Mouse (Mus musculus): ENCODE results near the gene Mdc1. TPM values are rescaled to one million over a fixed set of nuclear protein-coding genes. Genes with fewer than 3 reads are reported as not detected.

Mdc1 gene
- polyA plus RNA-seq, 1 experiment from 2014 or later, result 12.7 TPM

DNA sequence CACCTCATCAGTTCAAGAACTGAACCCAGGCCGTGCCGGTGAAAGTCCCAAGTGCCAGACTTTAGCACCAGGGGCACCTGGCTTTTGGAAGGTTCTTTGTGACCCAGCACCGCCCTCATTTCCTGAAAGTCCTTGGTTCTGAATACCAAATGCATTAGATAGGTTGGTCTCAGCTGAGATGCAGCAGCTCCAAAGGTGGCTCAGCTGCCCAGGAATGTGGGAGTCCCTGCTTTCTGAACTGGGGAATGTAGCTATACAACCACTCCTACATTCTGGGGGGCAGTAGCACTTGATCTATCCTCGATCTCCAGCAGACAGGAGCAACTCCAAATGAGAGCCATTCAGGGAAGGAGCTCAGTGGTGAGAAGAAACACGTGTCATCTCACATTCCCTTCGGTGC, 28.6 kb upstream of the Mdc1 start:
- Histone ChIP-seq H3K4me2 (replicated peaks) (no peak overlapping the region), H3K27me3 (peaks cover 5% of the 10 kb centered on the region; the same call in 1 of the 2 replicates), H3K9ac (replicated peaks) (no peak overlapping the region), H3K27ac (no peak overlapping the region), H3K4me1 (replicated peaks) (no peaks in the 10 kb centered on the region), H3K9me3 (no peaks in the 10 kb centered on the region), H3K36me3 (no peaks in the 10 kb centered on the region), H3K4me3 (replicated peaks) (no peak overlapping the region)
- ATAC-seq, result no peak
- 79% methylated on average over 6 of the region's 6 CpGs for WGBS

GRCm38 (mm10) chr17:35813245-35813647, 28.1 kb upstream of the Mdc1 start:
- Histone ChIP-seq H3K9me3 (no peaks in the 10 kb centered on the region), H3K36me3 (no peaks in the 10 kb centered on the region), H3K27ac (no peak overlapping the region), H3K4me3 (replicated peaks) (no peak overlapping the region), H3K9ac (replicated peaks) (no peak overlapping the region), H3K4me2 (replicated peaks) (no peak overlapping the region), H3K4me1 (replicated peaks) (no peaks in the 10 kb centered on the region), H3K27me3 (peaks cover 5% of the 10 kb centered on the region; the same call in 1 of the 2 replicates)
- WGBS, result 62% methylated on average over 7 of the region's 7 CpGs
- ATAC-seq, result peak; percentile 69

DNA sequence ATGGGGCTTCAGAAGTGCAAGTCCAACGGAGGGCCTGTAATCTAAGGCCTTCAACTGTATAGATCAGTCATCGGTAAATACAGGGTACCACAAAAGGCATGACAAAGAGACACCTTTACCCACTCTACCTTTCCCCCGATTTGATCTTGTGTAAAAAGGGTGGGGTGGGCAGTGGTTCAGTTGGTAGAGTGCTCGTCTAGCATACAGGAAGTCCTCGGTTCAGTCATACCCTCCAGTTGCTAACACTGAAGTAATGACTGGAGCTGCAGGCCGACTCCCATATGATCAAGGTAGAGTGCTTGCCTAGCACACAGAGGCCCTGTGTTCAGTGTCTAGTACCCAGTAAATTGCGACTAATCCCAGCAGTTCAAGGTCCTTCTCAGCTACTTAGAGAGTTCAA, 27.7 kb upstream of the Mdc1 start:
- Histone ChIP-seq H3K9ac (replicated peaks) (no peak overlapping the region), H3K27ac (no peak overlapping the region), H3K27me3 (peaks cover 5% of the 10 kb centered on the region; the same call in 1 of the 2 replicates), H3K9me3 (no peaks in the 10 kb centered on the region), H3K4me1 (replicated peaks) (no peaks in the 10 kb centered on the region), H3K4me3 (replicated peaks) (no peak overlapping the region), H3K4me2 (replicated peaks) (no peak overlapping the region), H3K36me3 (no peaks in the 10 kb centered on the region)
- ATAC-seq, result no peak
- WGBS, result 86% methylated on average over 7 of the region's 7 CpGs

DNA sequence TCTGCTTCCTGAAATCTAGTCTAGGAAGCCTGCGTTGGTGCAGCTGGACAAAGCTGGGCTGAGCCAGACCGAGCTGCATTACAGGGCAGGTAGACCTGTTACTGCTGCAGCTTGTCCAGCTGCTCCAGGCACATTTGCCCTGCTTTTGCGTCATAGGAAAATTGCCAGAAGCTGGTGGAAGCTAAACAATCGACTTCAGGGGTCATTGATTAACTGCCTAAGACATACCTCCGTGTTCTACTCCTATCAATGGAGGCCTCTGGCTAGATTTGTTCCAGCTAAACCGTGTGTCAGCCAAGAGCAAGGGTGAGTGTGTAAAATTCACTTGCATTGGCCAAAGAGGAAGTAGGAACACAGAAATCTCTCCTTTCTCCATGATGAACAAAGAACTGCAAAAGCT, 26.6 kb upstream of the Mdc1 start:
- H3K4me3 ChIP-seq (replicated peaks), result no peak overlapping the region
- 71% methylated on average over 6 of the region's 6 CpGs for WGBS
- no peaks in the 10 kb centered on the region for H3K36me3 ChIP-seq
- H3K9me3 ChIP-seq, result no peaks in the 10 kb centered on the region
- H3K4me2 ChIP-seq (replicated peaks), result no peak overlapping the region
- peaks cover 13% of the 10 kb centered on the region for H3K27me3 ChIP-seq
- H3K9ac ChIP-seq (replicated peaks), result no peak overlapping the region
- no peak overlapping the region for H3K27ac ChIP-seq
- H3K4me1 ChIP-seq (replicated peaks), result no peaks in the 10 kb centered on the region
- ATAC-seq, result no peak

GRCm38 (mm10) chr17:35815836-35816235, 25.5 kb upstream of the Mdc1 start:
- Histone ChIP-seq H3K4me1 (replicated peaks) (peaks cover 1% of the 10 kb centered on the region; the same call in 1 of the 2 replicates), H3K27me3 (peaks cover 24% of the 10 kb centered on the region), H3K36me3 (no peaks in the 10 kb centered on the region), H3K9me3 (no peaks in the 10 kb centered on the region), H3K9ac (replicated peaks) (no peak overlapping the region), H3K27ac (no peak overlapping the region), H3K4me2 (replicated peaks) (no peak overlapping the region), H3K4me3 (replicated peaks) (no peak overlapping the region)
- no peak for ATAC-seq
- WGBS, result 59% methylated on average over 7 of the region's 7 CpGs

- Histone ChIP-seq H3K4me1 (replicated peaks) (peaks cover 10% of the 10 kb centered on the region), H3K27ac (no peak overlapping the region)
- no peak for ATAC-seq
These were observed 24.6 kb upstream of the Mdc1 start for GRCm38 (mm10) chr17:35816686-35817085.

GRCm38 (mm10) chr17:35817226-35817625, 24.1 kb upstream of the Mdc1 start:
- no peak overlapping the region for H3K9ac ChIP-seq (replicated peaks)
- H3K36me3 ChIP-seq, result no peaks in the 10 kb centered on the region
- WGBS, result 61% methylated on average over 10 of the region's 10 CpGs
- no peaks in the 10 kb centered on the region for H3K9me3 ChIP-seq
- H3K4me1 ChIP-seq (replicated peaks), result peaks cover 15% of the 10 kb centered on the region
- no peak overlapping the region for H3K4me2 ChIP-seq (replicated peaks)
- no peak overlapping the region for H3K27ac ChIP-seq
- H3K27me3 ChIP-seq, result peaks cover 31% of the 10 kb centered on the region
- no peak overlapping the region for H3K4me3 ChIP-seq (replicated peaks)
- no peak for ATAC-seq

More at GRCm38 (mm10) chr17:35816686-35817085, 24.6 kb upstream of the Mdc1 start:
- Histone ChIP-seq H3K9me3 (no peaks in the 10 kb centered on the region), H3K4me2 (replicated peaks) (no peak overlapping the region), H3K4me3 (replicated peaks) (no peak overlapping the region), H3K27me3 (peaks cover 31% of the 10 kb centered on the region), H3K36me3 (no peaks in the 10 kb centered on the region), H3K9ac (replicated peaks) (no peak overlapping the region)
- 45% methylated on average over 8 of the region's 14 CpGs for WGBS

DNA sequence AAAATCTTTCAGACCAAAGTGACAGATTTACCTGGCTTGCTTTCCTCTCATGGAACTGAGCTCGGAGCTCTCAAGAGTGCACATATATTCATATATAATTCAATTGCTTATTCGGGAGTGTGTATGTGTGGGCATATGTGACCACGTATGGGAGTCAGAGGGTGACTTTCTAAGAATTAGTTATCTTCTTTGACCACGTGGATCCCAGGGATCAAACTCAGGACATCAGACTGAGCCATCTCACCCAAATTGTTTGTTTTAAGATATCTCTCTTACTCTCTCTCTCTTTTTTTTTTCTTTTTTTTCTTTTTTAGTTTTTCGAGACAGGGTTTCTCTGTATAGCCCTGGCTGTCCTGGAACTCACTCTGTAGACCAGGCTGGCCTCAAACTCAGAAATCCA, 21.2 kb upstream of the Mdc1 start:
- Histone ChIP-seq H3K9me3 (no peaks in the 10 kb centered on the region), H3K4me3 (replicated peaks) (no peak overlapping the region), H3K4me1 (replicated peaks) (peaks cover 33% of the 10 kb centered on the region), H3K36me3 (no peaks in the 10 kb centered on the region), H3K27ac (no peak overlapping the region), H3K4me2 (replicated peaks) (no peak overlapping the region), H3K9ac (replicated peaks) (no peak overlapping the region), H3K27me3 (peaks cover 31% of the 10 kb centered on the region)
- 80% methylated on average over 5 of the region's 5 CpGs for WGBS
- ATAC-seq, result no peak

DNA sequence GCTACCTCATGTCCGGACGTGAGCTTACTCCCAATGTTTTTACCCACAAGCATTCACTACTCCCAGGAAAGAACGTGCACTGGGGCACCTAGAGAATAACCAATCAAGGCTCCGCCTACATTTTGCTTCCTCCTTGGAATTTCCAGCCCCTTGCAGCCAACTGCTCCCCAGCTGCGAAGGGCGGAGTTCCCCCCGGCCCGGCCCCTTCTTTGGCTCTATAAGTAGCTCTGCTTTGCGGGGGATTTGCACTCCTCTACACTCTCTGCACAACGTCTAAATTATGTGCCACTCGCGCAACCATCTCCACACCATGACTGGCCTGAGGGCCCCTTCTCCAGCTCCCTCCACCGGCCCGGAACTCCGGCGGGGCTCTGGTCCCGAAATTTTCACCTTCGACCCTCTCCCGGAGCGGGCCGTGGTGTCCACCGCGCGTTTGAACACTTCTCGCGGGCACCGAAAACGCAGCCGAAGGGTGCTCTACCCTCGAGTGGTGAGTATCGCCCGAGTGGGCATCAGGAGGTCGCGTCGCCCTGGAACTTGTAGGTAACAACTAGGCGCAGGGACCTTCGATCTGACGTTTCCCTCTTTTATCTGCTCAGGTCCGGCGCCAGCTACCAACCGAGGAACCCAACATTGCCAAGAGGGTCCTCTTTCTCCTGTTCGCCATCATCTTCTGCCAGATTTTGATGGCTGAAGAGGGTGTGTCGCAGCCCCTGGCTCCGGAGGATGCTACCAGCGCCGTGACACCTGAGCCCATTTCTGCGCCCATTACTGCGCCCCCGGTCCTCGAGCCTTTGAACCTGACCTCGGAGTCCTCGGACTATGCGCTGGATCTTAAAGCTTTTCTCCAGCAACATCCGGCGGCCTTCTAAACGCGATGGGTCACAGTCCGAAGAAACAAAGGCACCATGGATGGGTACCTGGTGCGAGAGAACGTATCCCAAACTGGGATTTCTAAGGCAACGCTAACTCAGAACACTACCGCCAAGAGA, 19.6 kb upstream of the Mdc1 start, which contains the start of gene Ier3:
TSS of gene Ier3 (plus strand) at position 246 of the 992 bp plus-strand sequence.
- Histone ChIP-seq H3K9me3 (no peaks in the 10 kb centered on the region), H3K4me3 (replicated peaks) (peak within 1 kb of the TSS; percentile 66), H3K4me2 (replicated peaks) (peak within 1 kb of the TSS; percentile 87), H3K27me3 (peaks cover 26% of the 10 kb centered on the region), H3K27ac (peak within 1 kb of the TSS; percentile 89), H3K9ac (replicated peaks) (peak within 1 kb of the TSS; percentile 80), H3K36me3 (peaks cover 13% of the 10 kb centered on the region), H3K4me1 (replicated peaks) (peaks cover 33% of the 10 kb centered on the region)
- under 1% methylated on average over 62 of the region's 62 CpGs for WGBS
- no peak for ATAC-seq

GRCm38 (mm10) chr17:35822564-35822963, 18.8 kb upstream of the Mdc1 start:
- WGBS, result under 1% methylated on average over 11 of the region's 11 CpGs
- H3K27ac ChIP-seq, result peak overlapping the region; percentile 89
- H3K9me3 ChIP-seq, result no peaks in the 10 kb centered on the region
- peak overlapping the region; percentile 87 for H3K4me2 ChIP-seq (replicated peaks)
- ATAC-seq, result no peak; the same call in 1 of the 2 replicates
- H3K9ac ChIP-seq (replicated peaks), result peak overlapping the region; percentile 80
- H3K36me3 ChIP-seq, result peaks cover 21% of the 10 kb centered on the region
- H3K4me1 ChIP-seq (replicated peaks), result peaks cover 33% of the 10 kb centered on the region
- peak overlapping the region; percentile 66 for H3K4me3 ChIP-seq (replicated peaks)
- H3K27me3 ChIP-seq, result peaks cover 26% of the 10 kb centered on the region

GRCm38 (mm10) chr17:35822964-35823937, 18.1 kb upstream of the Mdc1 start, which contains the start of gene Flot1:
Gene Flot1 (plus strand): TSS chr17:35823230.
- under 1% methylated on average over 45 of the region's 47 CpGs for WGBS
- no peaks in the 10 kb centered on the region for H3K9me3 ChIP-seq
- peak within 1 kb of the TSS; percentile 80 for H3K9ac ChIP-seq (replicated peaks)
- H3K4me2 ChIP-seq (replicated peaks), result peak within 1 kb of the TSS; percentile 87
- peaks cover 33% of the 10 kb centered on the region for H3K4me1 ChIP-seq (replicated peaks)
- H3K36me3 ChIP-seq, result peaks cover 28% of the 10 kb centered on the region
- H3K4me3 ChIP-seq (replicated peaks), result peak within 1 kb of the TSS; percentile 66
- peak; percentile 90 for ATAC-seq
- peaks cover 26% of the 10 kb centered on the region for H3K27me3 ChIP-seq
- H3K27ac ChIP-seq, result peak within 1 kb of the TSS; percentile 89
